Mouse (Mus musculus): Measurements from ENCODE around the gene Cplx2. TPM values are rescaled to one million over a fixed set of nuclear protein-coding genes. Genes with fewer than 3 reads are reported as not detected.
A peak's percentile ranks its signal among the peaks of the same experiment; 100 is the strongest.

The Cplx2 gene
- total and polyA plus RNA-seq, 2 experiments from 2014 or later: 31.2 to 106 TPM

DNA sequence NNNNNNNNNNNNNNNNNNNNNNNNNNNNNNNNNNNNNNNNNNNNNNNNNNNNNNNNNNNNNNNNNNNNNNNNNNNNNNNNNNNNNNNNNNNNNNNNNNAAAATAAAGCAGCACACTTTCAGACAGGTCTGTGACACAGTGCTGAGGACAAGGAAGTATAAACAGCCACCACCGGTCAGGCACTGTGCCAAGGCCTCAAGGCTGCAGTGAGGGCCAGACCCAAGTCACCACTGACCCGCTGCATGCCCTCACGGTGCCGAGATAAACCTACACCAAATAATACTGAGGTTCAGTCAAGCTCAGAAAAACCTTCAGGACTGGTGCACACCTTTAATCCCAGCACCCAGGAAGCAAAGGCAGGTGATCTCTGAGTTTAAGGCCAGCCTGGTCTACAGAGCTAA, 13.7 kb upstream of the Cplx2 start:
- no peak overlapping the region for H3K9ac ChIP-seq (replicated peaks; ENCODE audit: low read length, poor library complexity, severe bottlenecking)
- H3K4me3 ChIP-seq (ENCODE audit: low read depth, low read length): no peak overlapping the region
- no peaks in the 10 kb centered on the region for H3K9me3 ChIP-seq (ENCODE audit: low read length)
- no peak for ATAC-seq (ENCODE audit: low FRiP score)
- H3K4me1 ChIP-seq (ENCODE audit: insufficient read depth, low read length): no peaks in the 10 kb centered on the region
- no peak for DNase-seq (ENCODE audit: low spot score)
- 62% methylated on average over 4 of the region's 4 CpGs for WGBS
- no peak for TF ChIP-seq CTCF (IDR thresholded peaks at IDR 0.05)
- no peak overlapping the region for H3K4me2 ChIP-seq (ENCODE audit: low read depth, low read length, poor library complexity, severe bottlenecking)
- no peak overlapping the region for H3K27ac ChIP-seq (ENCODE audit: low read depth, low read length)
- H3K27me3 ChIP-seq (ENCODE audit: insufficient read depth, low read length): no peaks in the 10 kb centered on the region
- no peaks in the 10 kb centered on the region for H3K36me3 ChIP-seq (ENCODE audit: insufficient read depth, low read length)

DNA sequence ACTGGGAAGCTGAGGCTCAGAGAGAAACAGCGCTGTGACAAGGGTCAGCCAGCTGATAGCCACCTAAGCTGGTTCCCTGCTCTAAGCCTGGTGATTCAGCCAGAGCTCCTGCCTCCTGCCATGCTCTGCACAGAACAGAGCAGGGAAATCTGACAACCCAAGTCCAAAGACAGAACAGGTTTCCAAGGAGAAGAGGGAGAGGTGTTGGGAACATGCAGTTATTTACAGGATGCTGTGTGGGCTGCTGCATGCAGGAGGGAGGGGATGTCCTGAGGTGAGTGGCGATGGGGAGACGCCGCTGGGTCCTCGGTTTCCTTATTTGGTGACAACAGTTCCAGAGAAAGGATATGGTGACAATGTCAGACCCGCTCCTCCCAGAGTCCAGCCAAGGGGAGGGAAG, 12.0 kb upstream of the Cplx2 start:
- 89% methylated on average over 6 of the region's 6 CpGs for WGBS
- no peak for TF ChIP-seq CTCF (IDR thresholded peaks at IDR 0.05)
- no peaks in the 10 kb centered on the region for H3K27me3 ChIP-seq (ENCODE audit: insufficient read depth, low read length)
- no peak overlapping the region for H3K4me2 ChIP-seq (ENCODE audit: low read depth, low read length, poor library complexity, severe bottlenecking)
- no peaks in the 10 kb centered on the region for H3K9me3 ChIP-seq (ENCODE audit: low read length)
- no peaks in the 10 kb centered on the region for H3K4me1 ChIP-seq (ENCODE audit: insufficient read depth, low read length)
- DNase-seq (ENCODE audit: low spot score) (no peak), ATAC-seq (ENCODE audit: low FRiP score) (no peak)
- no peak overlapping the region for H3K27ac ChIP-seq (ENCODE audit: low read depth, low read length)
- no peak overlapping the region for H3K4me3 ChIP-seq (ENCODE audit: low read depth, low read length)
- H3K36me3 ChIP-seq (ENCODE audit: insufficient read depth, low read length): no peaks in the 10 kb centered on the region
- H3K9ac ChIP-seq (replicated peaks; ENCODE audit: low read length, poor library complexity, severe bottlenecking): no peak overlapping the region

DNA sequence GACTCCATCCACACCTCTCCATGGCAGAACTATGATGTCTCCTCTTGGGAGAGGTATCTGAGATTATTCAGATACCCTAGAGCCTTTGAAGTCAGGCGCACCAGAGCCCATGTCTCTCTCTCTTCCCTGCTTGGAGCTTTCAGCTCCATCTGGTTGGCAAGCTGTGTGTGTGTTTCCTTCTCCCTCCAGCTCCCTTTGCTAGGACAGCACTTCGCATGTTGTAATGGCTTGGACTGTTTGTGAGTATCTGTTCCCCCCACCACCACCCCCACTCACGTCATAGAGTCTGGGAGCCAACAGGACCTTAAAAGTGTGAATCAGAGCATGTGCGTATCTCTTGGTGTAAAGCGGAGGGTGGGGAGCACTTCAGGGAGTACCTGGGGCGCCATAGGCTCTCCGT, 6.5 kb upstream of the Cplx2 start:
- DNase-seq (ENCODE audit: low spot score) (no peak), ATAC-seq (ENCODE audit: low FRiP score) (no peak)
- Histone ChIP-seq H3K4me2 (ENCODE audit: low read depth, low read length, poor library complexity, severe bottlenecking) (no peak overlapping the region), H3K36me3 (ENCODE audit: insufficient read depth, low read length) (no peaks in the 10 kb centered on the region), H3K4me3 (ENCODE audit: low read depth, low read length) (no peak overlapping the region), H3K27ac (ENCODE audit: low read depth, low read length) (no peak overlapping the region), H3K9ac (replicated peaks; ENCODE audit: low read length, poor library complexity, severe bottlenecking) (no peak overlapping the region), H3K4me1 (ENCODE audit: insufficient read depth, low read length) (0 out of 2 replicates have a peak, but pooled peaks cover 3% of the 10 kb centered on the region), H3K27me3 (ENCODE audit: insufficient read depth, low read length) (no peaks in the 10 kb centered on the region), H3K9me3 (ENCODE audit: low read length) (no peaks in the 10 kb centered on the region)
- no peak for TF ChIP-seq CTCF (IDR thresholded peaks at IDR 0.05)
- 82% methylated on average over 7 of the region's 7 CpGs for WGBS

DNA sequence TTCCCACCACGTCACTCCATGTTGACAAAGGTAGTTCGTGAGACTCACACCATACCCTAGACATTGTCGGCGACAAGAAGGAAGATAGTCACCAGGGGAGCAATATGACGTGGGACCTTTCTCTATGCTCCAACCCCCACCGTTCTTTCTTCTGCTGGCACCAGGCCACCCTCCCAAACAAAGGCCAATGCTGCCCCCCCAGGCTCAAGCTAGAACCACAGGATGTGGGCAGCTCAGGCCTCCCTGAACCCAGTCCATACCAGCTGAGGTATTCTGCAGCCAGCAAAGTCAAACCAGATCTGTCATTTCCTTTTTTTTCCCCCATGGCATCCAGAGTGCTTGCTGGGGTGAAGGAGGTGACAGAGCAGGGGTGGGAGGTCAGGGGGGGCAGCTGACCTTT, 3.4 kb upstream of the Cplx2 start:
- DNase-seq (ENCODE audit: low spot score) (no peak), ATAC-seq (ENCODE audit: low FRiP score) (no peak)
- WGBS: 73% methylated on average over 6 of the region's 6 CpGs
- no peaks in the 10 kb centered on the region for H3K36me3 ChIP-seq (ENCODE audit: insufficient read depth, low read length)
- H3K4me3 ChIP-seq (ENCODE audit: low read depth, low read length): no peak overlapping the region
- no peak overlapping the region; the same call in 1 of the 2 replicates for H3K27ac ChIP-seq (ENCODE audit: low read depth, low read length)
- no peak overlapping the region; the same call in 1 of the 2 replicates for H3K9ac ChIP-seq (replicated peaks; ENCODE audit: low read length, poor library complexity, severe bottlenecking)
- no peak overlapping the region for H3K4me2 ChIP-seq (ENCODE audit: low read depth, low read length, poor library complexity, severe bottlenecking)
- no peaks in the 10 kb centered on the region for H3K9me3 ChIP-seq (ENCODE audit: low read length)
- TF ChIP-seq CTCF (IDR thresholded peaks at IDR 0.05): peak; percentile 56
- peaks cover 12% of the 10 kb centered on the region; the same call in 1 of the 2 replicates for H3K4me1 ChIP-seq (ENCODE audit: insufficient read depth, low read length)
- no peaks in the 10 kb centered on the region for H3K27me3 ChIP-seq (ENCODE audit: insufficient read depth, low read length)

DNA sequence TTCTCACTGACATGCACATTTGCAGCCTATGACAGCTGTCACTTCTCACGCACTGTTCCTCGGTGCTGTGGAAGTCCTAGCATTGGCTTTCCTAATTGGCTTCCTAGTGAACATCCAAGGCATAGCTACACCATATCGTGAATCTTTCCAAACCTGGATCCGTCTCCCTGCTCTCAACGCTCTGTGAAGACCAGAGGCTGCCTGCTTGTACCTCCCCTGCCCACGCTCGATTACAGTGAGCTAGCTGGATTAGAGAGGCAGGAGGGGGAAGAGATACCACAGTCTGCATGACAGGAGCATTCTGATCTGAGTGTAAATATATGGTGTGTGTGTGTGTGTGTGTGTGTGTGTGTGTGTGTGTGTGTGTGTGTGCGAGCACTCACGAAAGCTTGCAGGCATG, 3.0 kb upstream of the Cplx2 start:
- H3K4me1 ChIP-seq (ENCODE audit: insufficient read depth, low read length): peaks cover 12% of the 10 kb centered on the region; the same call in 1 of the 2 replicates
- no peak for DNase-seq (ENCODE audit: low spot score)
- no peak for TF ChIP-seq CTCF (IDR thresholded peaks at IDR 0.05)
- H3K36me3 ChIP-seq (ENCODE audit: insufficient read depth, low read length): no peaks in the 10 kb centered on the region
- H3K4me2 ChIP-seq (ENCODE audit: low read depth, low read length, poor library complexity, severe bottlenecking): no peak overlapping the region
- no peaks in the 10 kb centered on the region for H3K9me3 ChIP-seq (ENCODE audit: low read length)
- no peaks in the 10 kb centered on the region for H3K27me3 ChIP-seq (ENCODE audit: insufficient read depth, low read length)
- WGBS: 60% methylated on average over 9 of the region's 9 CpGs
- no peak for ATAC-seq (ENCODE audit: low FRiP score)
- no peak overlapping the region; the same call in 1 of the 2 replicates for H3K27ac ChIP-seq (ENCODE audit: low read depth, low read length)
- H3K9ac ChIP-seq (replicated peaks; ENCODE audit: low read length, poor library complexity, severe bottlenecking): no peak overlapping the region; the same call in 1 of the 2 replicates
- H3K4me3 ChIP-seq (ENCODE audit: low read depth, low read length): no peak overlapping the region

DNA sequence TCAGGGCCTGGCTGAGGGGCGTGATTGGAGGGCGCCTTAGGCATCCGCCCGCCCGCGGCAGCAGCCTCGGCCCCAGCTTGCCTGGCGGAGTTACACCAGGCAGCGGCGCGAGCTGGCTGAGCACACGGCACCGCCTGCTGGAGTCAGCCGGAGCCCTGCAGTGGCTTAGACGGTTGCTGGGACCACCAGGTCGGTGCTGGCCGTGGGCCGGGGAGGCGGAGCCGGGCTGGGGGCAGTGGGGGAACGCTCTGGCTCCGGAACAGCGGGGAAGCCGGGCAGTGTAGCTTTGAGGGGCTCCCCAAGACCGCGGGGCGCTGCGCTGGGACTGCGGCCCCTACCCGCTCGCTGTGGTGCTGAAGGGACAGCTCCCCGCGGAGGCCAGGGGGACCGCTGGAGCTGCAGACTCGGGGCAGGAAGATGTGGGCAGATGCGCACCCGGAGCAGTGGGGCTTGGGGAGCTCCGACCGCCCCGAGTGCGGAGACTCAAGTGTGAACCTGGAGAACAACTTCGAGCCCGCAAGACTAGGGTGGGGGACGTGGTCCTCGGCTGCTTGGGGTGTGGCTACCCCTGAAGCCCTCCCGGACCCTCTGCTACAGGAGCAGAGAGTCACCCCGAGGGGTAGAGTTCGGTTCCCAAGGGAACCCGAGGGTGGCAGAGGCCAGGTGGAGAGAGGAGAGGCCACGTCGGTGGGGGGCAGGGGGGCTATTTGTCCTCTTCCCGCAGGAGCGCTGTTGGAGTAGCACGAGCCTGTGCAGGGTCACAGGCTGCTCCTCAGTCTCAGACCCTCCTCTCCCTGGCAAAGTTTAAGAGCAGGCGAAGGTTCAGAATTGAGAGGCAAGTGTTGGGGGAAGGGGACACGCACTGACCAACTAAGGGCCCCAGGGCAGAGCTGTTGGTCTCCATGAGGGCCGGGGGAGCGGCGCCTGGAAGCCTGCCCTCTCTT, 510 bp downstream of the Cplx2 start:
- Histone ChIP-seq H3K9me3 (ENCODE audit: low read length) (no peaks in the 10 kb centered on the region), H3K4me2 (ENCODE audit: low read depth, low read length, poor library complexity, severe bottlenecking) (peak overlapping the region; percentile 72), H3K36me3 (ENCODE audit: insufficient read depth, low read length) (no peaks in the 10 kb centered on the region), H3K27ac (ENCODE audit: low read depth, low read length) (peak overlapping the region; percentile 70), H3K4me3 (ENCODE audit: low read depth, low read length) (peak overlapping the region; percentile 55), H3K27me3 (ENCODE audit: insufficient read depth, low read length) (no peaks in the 10 kb centered on the region), H3K9ac (replicated peaks; ENCODE audit: low read length, poor library complexity, severe bottlenecking) (peak overlapping the region; percentile 77), H3K4me1 (ENCODE audit: insufficient read depth, low read length) (peaks cover 12% of the 10 kb centered on the region; the same call in 1 of the 2 replicates)
- DNase-seq (ENCODE audit: low spot score) (peak; percentile 89), ATAC-seq (ENCODE audit: low FRiP score) (peak; percentile 80)
- TF ChIP-seq CTCF (IDR thresholded peaks at IDR 0.05): peak; percentile 65
- under 1% methylated on average over 55 of the region's 59 CpGs for WGBS
